Mouse (Mus musculus) olfactory bulb, adult 2 months (tissue): Measurements from ENCODE around the gene Ltb4r1.

Experiments used
- CTCF ChIP-seq: fragments of 200-500 bp; IDR thresholded peaks from 2 replicates; pipeline ENCODE4 v1.5.1; 2012; ENCODE audit warnings: low read depth, mild to moderate bottlenecking, low read length, moderate library complexity; ENCODE audit not compliant: insufficient read depth
- POLR2A ChIP-seq: fragments of 200-500 bp; IDR thresholded peaks from 2 replicates; pipeline ENCODE4 v1.6.1; 2012; ENCODE audit warnings: mild to moderate bottlenecking, low read depth, low read length, moderate library complexity; ENCODE audit not compliant: insufficient read depth

DNA sequence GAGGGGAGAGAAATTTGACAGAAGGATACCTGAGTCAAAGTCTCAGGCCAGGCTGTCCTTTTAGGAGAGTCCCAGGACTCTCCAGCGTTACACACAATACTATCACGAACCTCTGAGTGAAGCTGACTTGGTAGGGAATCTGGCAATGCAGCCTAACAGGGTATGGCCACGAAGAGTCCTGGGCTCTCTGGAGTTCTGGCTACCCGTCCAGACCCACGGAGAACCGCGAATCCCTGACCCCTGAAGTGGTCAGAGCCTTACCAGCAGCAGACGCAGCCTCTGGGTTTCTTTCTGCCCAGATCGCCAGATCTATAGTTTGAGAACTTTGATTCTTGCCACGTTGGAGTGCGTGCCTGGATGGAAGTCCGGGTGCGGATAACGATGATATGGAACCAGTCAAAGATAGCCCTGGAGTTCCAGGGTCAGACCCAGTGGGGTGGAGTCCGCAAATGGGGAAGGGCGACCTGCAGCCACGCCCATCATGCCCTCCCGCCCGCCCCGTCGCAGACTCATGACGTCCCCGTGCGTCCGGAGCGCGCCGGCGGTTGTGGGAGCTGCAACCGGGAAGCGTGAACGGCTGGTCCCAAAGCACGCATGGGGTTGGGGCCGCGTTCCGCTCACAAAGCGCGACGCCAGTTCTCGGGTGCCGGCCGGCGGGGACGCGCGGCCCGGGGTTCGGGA, 20.4 kb upstream of the Ltb4r1 start, which contains the start of the genes Dhrs1 and Nop9:
- TF ChIP-seq CTCF (no peak), POLR2A (0 out of 2 replicates have a peak, but pooled peaks have one; percentile 52)
